Mouse (Mus musculus) T-cell, adult 2 months (primary cell): ENCODE measurements at regions not wholly inside any gene's neighbourhood (a gene's known extent, or its start where the extent isn't known, plus 50 kb on each side); places are given as distances from the start of the nearest gene placed in this dataset.

ENCODE experiments used
- DNase-seq: peaks from one replicate; pipeline ENCODE4 v3.0.0; 2022; ENCODE audit warnings: low spot score

DNA sequence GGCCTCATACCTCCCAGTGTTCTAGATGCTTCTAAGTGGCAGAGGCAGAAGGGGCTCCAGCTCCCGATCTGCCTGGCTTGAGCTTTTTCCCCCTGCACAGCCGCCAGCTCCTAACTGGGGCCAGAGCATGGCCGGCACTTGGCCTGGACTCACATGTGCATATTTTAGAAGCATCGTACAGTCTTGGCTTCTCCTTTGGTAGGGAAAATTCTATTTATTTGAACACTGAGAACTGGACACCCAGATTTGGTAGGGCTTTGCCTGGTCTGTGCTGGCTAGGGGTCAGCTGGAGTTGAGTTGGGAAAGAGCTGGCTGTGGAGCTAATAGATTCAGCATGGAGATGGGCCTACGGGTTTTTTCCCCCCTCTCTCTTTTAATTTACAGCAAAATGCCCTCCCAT is 282.9 kb upstream of the Auts2 start:
- DNase-seq: no peak

DNA sequence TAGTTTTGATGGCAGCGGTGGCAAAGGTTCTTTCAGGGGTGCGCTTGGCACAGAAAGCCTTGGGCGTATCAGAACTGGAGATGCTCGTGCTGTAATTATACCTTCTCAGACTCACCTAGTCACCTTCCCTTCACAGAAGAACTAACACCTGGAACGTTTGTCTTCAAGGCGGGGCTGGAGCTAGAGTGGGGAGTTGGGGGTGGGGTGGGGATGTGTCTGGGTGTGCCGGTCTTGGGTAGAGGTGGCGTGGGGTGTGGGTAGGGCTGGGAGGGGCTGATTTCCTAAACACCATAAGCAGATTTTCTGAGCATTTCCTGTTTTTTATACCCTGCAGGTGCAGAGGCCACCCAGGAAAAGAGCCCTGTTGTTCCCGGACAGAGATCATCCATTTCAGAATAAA is 274.5 kb upstream of the Auts2 start:
- no peak for DNase-seq

DNA sequence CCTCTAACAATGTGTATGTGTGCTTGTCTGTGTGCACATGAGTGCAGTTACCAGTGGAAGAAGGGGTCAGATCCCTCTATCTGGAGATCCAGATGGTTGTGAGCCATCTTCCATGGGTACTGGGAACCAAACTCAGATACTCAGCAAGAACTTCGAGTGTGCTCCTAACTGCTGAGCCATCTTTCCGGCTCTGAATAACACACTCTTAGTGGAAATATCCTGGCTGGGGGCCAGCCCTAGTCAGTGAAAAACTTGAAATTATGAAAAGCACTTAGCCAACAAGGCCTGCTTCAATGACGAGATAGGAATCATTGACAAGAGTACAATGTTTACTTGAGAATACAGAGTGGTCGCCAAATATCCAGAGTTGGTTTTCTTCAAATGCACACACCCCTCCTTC is 266.0 kb upstream of the Auts2 start:
- no peak for DNase-seq

DNA sequence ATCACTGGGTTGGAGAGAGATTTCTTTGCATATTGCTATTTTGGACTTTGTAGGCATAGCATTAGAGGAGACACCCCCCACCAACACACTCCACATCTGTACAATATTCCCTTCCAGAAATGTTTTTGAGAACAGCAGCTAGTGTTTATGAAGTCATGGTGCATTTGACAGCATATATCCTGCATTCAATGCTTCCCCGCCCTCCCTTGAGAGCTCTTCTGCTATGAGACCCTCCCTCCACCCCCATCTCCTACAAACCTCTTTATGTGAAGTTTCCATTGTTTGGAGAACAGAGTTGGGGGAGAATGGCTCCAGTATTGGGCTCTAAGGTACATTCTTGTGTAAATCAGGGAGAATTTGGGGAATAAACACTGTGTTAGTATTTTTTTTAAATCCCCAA is 252.9 kb upstream of the Auts2 start:
- DNase-seq: no peak

DNA sequence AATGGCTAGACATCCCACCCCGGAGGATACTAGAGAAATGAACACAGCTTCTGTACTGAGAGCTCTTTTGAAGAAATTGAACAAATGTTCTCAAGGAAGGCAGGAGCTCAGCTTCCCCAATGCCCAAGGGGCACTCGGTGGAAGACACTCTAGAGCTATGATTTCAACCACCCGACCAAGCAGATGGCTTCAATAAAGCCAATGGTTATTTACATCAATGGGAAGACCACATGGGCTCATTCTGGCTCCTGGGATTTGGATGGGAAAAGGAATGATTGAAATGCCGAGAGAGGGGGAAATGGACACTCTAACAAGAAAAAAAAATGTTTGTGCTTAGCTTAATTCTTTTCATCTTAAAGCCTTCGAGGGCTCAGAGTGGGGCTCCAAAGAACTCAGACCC is 249.3 kb upstream of the Auts2 start:
- DNase-seq: no peak

DNA sequence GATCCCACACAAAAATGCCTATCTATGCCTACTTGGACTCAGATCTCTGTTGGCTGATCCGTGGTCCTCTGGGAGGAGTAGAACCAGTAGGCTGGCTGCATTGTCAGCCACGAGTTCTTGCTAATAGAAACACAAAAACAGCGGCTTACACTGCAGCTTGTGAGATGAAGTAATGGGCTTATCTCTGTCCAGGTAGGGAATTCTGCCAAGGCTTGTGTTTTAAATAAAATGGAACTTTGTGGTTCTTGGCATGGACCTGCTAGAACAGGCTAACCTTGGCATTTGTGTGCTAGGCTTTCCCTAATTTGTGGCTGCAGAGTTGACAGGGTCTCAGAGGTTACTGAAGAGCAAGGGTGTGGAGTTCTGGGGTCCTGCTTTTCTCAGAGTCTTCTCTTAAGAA is 242.1 kb upstream of the Auts2 start:
- DNase-seq: no peak

DNA sequence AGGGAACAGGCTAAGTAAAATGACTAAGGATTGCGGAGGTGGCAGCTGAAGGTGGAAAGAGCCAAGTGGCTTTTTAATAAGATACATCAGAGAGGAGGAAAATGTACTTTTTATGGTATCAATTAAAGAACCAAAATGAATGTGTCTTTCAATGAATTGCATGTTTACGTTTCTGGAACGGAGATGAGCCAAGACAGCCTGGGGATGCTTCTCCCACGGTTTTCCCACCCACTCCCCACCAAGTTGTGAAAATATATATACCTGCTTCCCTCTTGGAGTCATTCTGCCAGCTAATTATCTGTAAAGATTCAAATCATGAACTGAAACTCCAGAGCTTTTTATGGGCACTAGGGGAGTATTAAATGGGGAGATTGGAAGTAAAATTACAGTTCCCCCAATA is 241.6 kb upstream of the Auts2 start:
- DNase-seq: no peak

DNA sequence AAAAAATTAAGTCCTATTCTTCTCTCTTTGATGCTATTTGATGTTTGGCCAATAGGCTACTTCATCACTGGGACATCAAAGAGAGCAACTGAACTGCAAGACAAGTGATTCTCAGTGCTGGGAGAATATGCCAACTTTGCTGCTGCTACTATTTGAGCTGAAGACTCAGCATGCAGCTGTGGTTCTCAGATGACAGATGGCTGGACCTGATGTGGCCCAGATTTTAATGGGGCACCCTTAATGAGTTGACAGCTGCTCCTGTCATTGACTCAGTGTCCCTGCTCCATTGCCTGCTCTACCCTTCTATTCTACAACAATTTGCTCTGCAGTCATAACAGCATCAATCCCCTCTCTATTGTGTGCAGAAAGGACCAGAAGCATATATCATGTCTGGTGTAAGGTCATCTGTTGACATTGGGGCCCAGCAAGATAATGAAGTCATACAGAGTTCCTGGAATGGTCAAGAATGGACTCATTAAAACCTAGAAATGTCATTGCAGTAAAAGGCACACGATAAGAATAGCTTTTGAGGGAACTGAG is 231.1 kb upstream of the Auts2 start:
- DNase-seq: no peak

DNA sequence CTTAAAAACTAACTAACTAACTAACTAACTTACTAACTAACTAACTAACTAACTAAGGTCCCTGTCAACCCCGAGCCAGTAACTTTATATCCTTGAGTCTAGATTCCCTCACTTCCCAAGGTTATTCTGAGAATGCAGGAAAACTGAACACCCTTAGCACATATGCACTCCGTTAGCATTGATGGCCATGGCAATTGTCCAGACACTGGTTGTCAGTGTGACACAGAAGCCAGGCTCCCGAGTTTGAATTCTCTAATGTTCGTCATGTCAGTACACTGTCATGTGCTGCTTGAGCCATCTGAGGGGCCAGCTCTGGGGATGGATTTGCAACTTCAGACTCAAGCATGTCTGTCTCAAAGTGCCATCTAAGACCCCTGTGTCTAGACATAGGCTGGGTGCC is 217.3 kb upstream of the Auts2 start:
- no peak for DNase-seq

DNA sequence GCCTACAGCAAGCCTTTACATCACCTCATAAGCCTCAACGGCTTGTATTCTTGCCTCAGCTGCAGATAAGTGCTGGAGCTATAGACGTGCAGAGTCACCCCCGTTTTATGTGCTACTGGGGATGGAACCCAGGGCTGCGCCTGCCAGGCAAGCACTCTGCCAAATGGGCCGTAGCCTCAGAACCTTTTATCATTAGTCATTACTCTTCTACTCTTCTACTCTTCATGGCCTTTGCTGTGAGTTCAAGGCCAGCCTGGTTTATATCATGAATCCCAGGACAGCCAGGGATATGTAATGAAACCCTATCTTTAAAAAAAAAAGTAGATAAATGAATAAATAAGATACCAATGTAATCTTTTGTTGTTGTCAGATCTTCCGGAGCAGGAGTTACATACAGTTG is 216.6 kb upstream of the Auts2 start:
- no peak for DNase-seq

DNA sequence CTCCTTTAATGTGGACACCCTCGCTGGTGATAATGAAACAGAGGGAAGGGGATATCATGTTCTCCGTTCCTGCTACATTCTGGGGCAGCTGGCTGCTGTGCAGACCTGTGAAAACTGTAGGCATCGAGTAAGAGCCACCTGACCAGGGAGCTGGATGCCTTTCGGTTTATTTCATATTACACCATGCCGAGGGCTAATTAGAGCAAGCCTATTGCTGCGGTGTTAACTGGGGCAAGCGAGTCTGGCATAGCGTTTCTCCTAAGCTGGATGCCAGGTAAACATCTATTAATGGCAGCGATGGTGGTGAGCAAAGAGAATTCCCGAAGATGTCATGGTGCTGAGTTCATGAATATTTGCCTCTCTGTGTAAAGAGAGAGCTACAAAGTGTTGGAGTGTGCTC is 215.8 kb upstream of the Auts2 start:
- no peak for DNase-seq

DNA sequence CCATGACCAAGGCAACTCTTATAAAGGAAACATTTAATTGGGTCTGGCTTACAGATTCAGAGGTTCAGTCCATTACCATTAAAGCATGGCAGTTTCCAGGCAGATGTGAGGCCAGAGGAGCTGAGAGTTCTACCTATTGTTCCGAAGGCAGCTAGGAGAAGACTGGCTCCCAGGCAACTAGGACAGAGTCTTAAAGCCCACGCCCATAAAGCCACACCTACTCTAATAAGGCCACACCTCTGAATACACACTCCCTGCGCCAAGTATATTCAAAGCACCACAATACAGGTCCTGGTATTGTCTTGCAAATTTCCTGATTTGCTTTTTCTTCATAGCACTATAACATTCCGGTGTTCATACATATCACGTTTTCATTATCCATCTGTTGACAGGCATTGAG is 194.8 kb upstream of the Auts2 start:
- no peak for DNase-seq

DNA sequence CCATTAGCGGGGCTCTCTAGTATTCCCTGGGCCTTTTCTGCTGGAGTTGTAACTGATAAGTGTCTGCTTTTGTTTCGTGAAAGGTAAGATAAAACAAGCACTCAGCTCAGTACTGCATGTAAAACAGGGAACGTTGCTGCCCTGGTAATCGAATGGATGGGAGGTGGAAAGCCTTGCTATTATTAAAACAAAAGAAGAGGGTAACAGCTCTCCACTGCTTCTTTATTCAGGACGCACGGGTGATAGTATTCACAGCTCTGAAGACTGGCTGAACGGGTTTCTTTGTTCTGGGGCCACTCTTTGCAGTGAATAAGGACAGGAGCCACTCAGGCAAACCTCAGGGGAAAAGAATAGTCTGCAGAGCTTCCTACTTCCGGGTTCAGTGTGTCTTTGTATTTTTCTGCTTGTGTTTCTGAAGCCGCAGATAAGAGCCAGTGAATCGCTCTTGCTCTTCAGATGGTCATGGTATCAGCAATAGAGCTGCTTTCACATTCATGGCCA is 185.6 kb upstream of the Auts2 start:
- DNase-seq: no peak

DNA sequence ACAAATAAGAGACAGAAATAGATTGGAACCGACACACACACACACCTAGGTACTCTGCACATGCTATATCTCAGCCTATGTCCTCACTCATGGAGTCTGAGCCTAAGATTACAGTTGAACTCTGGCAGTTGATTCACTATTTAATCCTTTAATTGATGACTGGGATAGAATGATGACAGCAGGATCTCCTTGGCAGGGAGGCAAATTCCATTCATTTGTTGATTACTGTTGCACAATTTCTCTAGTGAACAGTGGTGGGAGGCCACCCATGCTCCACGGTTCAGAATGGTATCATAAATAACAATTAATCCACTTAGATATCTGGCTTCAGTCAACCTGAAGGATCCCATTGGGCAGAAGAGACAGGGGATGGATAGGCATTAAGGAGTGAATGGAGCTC is 181.3 kb upstream of the Auts2 start:
- DNase-seq: no peak

DNA sequence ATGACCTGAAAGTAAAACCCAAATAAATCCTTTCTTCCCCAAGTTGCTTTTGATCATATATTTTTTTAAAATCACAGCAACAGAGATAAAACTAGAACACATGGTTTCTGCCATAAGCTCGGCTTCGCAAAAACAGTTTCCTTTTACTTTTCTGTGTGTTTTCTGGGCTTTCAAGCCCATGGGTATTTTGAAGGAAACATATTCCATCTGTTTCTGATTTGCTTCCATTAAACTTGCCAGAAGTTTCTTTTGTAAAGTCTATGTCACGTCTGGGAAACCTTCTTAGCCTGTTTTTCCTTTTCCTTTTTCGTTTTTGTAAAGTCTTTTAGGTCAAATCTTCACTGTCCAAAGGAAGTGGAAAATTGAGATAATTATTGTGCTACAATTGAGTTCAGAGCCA is 167.2 kb upstream of the Auts2 start:
- no peak for DNase-seq

DNA sequence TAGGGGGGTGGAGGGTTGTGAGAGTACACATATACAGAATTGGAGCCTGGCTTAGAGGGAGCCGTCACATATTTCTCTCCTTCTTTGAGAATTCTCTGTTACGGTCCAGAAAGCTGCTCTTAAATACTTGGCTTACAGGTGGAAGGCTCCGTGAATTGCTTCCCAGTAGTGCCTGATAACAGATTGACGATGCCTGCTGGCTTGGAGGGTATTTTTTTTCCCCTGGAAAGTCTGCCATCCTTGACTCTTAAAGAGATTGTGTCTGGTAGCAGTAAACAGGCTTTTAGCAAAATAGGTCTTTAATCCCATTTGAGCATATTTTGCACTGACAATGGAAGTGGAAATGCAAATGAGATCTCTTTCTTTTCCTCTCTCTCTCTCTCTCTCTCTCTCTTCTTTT is 164.4 kb upstream of the Auts2 start:
- DNase-seq: no peak

DNA sequence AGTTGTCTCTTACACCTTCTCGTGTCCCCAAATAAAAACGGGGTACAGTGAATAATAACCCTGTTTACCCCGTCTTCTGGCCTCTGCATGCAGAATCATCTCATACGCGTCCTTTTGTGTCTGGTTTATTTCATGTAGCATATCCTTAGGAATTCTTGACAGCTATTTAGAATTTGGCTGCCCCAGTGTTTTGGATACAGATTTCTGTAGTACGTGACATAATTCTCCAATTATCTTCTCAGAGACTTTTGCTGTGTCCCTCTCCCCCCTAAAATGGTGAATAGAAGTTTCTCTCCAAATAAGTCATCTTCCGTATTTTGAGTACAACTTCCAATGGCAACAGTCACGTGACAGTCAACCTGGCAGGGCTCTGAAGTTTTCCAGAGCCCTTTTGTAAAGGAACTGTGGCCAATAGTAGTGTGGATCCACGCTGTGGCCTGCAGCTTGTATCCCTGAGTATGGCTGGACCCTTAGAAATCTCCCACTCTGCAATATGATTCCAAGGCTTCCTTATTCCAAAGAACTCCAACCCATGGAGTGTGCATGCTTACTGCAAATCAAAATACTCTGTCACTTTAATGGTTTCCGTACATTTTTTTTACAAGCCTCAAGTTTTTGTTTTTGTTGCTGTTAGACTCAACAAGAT is 160.4 kb upstream of the Auts2 start:
- DNase-seq: no peak

DNA sequence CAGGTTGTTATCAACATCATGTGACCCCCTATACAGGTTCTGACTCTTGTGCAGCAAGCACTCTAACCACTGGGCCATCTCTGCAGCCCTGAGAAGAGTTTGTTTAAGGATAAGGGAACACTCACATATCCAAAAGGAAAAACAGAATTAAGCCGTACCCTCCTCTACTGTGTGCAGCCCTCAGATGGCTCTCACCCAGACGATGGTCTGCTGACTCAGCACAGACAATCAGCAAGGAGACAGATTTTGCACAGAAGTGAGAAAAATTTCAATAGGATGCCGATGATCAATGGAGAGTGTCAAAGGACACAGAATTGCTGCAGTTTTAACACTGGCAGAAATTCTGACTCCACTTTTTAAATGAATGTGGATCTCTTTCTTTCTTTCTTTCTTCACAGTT is 159.4 kb upstream of the Auts2 start:
- DNase-seq: no peak

DNA sequence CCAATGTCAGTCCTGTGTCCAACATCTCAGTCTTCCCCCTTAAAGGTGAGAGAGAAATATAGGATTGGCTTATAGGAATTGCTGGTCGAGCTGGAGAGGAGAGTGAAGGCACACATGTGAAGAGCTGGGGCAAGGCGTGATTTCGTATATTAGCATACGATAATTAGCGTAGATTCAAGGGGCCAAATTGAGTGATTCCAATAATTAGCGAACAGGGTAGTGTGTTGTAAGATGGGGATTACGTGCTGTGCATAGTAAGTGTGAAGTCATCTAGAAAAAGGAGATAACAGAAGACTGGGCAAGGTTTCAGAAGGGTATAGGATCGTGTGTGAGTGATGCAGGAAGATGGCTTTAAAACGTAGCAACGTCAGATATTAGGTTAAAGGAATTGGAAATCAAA is 147.6 kb upstream of the Auts2 start:
- no peak for DNase-seq

DNA sequence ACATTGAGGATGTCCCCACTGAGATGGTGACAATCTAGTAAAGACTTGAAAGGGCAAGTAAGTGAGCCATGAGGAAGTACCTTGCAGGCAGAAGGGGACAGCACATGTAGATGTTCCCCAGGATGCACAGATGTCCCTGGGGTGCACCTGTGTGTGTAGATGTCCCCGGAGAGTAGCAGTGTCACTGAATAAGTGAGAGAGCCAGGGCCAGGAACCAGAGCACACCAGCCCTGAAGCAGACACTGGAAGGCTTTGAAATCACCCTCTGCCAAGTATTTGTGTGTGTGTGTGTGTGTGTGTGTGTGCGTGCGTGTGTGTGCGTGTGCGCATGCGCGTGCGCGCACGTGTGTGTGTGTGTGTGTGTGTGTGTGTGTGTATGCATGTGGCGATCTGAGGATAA is 132.1 kb upstream of the Auts2 start:
- no peak for DNase-seq

DNA sequence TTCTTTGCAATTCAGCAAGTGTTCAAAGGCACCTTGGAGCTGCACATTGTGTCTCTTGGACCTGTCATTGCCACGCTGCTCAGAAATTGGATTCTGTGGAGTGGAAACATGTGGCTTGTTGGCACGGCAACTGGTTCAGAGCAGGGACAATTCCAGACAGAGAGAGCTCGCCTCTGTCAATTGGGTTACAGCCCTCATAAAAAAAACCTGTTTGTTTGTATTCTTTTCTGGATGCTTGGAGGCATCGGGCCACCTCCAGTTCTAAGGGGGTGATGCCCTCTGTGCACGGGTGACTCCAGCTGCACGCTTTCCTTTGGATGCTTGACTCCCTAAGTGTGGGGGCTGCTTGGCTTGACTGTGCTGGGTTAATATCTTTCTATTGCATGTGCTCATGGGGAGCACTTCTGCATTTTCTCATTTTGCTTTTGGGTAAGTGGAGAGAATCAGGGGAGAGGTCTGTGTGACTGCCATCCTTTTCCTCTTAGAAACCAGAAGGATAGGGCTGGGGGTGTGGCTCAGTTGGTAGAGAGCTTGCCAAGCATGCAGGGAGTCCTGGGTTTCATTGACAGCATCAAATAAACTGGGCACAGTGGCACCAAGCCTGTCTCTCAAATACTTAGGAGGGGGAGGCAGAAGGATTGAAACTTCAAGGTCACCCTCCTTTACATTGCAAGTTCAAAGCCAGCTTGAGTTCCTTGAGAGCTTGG is 130.6 kb upstream of the Auts2 start:
- DNase-seq: no peak

DNA sequence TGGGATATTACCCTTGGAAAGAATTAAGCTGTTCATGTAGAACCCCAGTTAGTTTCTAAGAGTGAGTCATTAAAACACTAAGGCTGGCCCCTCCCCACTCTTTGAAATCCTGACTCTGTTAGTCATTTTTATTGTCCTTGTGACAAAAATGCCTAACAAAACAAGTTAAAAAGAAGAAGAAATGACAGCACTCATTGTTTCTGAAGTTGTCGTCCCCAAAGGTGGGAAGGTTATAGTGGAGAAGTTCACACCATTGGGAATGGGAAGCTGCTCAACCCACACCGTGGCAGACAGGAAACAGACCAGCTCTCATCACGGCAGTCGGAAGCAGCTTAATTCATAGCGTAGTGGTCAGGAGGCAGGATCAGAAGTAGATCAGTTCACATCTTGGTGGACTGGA is 128.4 kb upstream of the Auts2 start:
- no peak for DNase-seq

DNA sequence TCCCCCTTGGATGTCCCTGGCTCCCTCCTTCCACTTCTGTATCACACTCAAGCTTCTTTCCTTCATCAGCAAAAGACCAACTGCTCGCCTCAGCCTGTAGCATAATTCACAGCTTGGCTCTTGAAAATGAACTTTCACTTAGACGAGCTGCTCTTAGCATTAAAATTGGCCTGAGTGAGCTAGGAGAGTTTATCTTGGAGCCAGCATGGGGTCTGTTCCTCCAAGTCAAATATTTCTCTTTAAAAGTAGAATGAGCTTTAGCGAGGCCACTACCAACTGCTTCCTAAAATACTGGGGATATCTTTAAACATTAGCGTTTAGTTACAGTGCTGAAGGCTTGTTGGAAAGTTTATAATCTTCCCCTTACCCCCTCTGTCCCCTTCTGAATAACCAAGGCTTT is 124.2 kb upstream of the Auts2 start:
- DNase-seq: no peak

DNA sequence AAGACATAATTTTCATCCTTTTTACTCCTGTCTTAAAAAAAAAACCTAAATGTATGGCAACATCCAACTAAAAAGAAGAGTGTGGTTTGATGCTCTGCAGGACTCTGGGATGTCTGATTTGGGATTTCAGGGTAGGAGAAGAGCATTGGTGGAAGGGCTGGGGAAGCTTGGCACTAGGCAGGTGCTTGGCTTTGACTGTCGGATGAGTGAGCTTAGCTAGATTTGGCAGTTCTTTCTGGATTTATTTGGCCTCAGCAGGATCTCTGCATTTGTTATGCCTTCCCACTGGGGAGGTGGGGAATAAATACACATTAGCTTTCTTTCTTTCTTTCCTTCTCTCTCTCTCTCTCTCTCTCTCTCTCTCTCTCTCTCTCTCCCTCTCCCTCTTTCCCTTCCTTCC is 118.1 kb upstream of the Auts2 start:
- DNase-seq: no peak
